In the genomic region with DNA sequence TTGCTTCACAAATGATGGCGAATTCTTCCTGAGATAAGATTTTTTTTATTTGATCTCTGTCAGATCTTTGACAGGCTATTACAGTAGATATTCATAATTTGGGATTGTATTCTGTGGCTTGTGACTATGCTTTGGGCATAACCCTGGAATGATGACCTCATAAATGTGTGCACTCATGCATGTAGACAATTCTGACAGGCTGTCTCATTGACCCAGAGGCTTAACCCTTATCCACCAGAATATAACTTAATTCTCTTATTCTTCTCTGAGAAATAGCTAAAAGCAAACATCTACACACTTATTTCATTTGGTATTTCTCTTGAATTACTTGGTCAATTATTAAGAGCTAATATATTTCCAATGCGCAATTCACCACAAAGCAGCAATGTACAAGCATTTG, we compare ENCODE assay signal across 34 mouse cellular contexts. TPM values are rescaled to one million over a fixed set of nuclear protein-coding genes. Genes with fewer than 3 reads are reported as not detected.
"Had no signal": no experiment of that assay in that cellular context is flagged by ENCODE, and none has a peak within 500 bp of the region (broad histone marks: within the 10 kb centered on the region; RNA-seq: fewer than 3 reads in every experiment).

No protein-coding gene starts in this region.

- H3K4me1 ChIP-seq: embryonic facial prominence, embryonic 10.5 days; embryonic facial prominence, embryonic 12.5 days; embryonic facial prominence, embryonic 13.5 days; embryonic facial prominence, embryonic 15.5 days; forebrain, embryonic 10.5 days; forebrain, embryonic 12.5 days; forebrain, embryonic 13.5 days; forebrain, embryonic 15.5 days had no signal

- DNase-seq: cerebellum, adult 2 months; cerebellum, adult 8-10 months; cerebellum, adult 9-10 months; cerebellum, adult 9-11 months; cerebellum, postnatal 10 days; cerebellum, postnatal 14 days; cerebellum, postnatal 25 days; cerebellum, postnatal 36 days; embryo, embryonic 11 days; forebrain, postnatal 0 days; gastrocnemius, adult 2 months; gastrocnemius, postnatal 10 days; gastrocnemius, postnatal 14 days; gastrocnemius, postnatal 25 days; gastrocnemius, postnatal 36 days; heart, adult 11 months; heart, adult 18-20 months; heart, adult 2 months had no signal

- H3K36me3 ChIP-seq: embryonic facial prominence, embryonic 10.5 days; embryonic facial prominence, embryonic 12.5 days; embryonic facial prominence, embryonic 13.5 days; embryonic facial prominence, embryonic 15.5 days; forebrain, embryonic 10.5 days; forebrain, embryonic 12.5 days; forebrain, embryonic 15.5 days had no signal

- H3K27ac ChIP-seq: embryonic facial prominence, embryonic 10.5 days; embryonic facial prominence, embryonic 12.5 days; embryonic facial prominence, embryonic 13.5 days; embryonic facial prominence, embryonic 15.5 days; forebrain, embryonic 10.5 days; forebrain, embryonic 12.5 days; forebrain, embryonic 13.5 days; forebrain, embryonic 15.5 days; gastrocnemius, adult 2 months; heart, adult 2 months had no signal

- H3K9ac ChIP-seq: embryonic facial prominence, embryonic 12.5 days; embryonic facial prominence, embryonic 13.5 days; embryonic facial prominence, embryonic 15.5 days; forebrain, embryonic 12.5 days; forebrain, embryonic 13.5 days; forebrain, embryonic 15.5 days; forebrain, postnatal 0 days had no signal

- H3K4me2 ChIP-seq: embryonic facial prominence, embryonic 12.5 days; embryonic facial prominence, embryonic 13.5 days; embryonic facial prominence, embryonic 15.5 days; forebrain, embryonic 12.5 days; forebrain, embryonic 13.5 days; forebrain, embryonic 15.5 days had no signal

- H3K27me3 ChIP-seq: embryonic facial prominence, embryonic 12.5 days; embryonic facial prominence, embryonic 13.5 days; embryonic facial prominence, embryonic 15.5 days; forebrain, embryonic 12.5 days; forebrain, embryonic 13.5 days; forebrain, embryonic 15.5 days had no signal

- ATAC-seq: forebrain, embryonic 13.5 days; forebrain, embryonic 14.5 days; forebrain, embryonic 15.5 days; forebrain, embryonic 16.5 days; forebrain, postnatal 0 days had no signal

- H3K9me3 ChIP-seq: embryonic facial prominence, embryonic 10.5 days; embryonic facial prominence, embryonic 12.5 days; embryonic facial prominence, embryonic 13.5 days; embryonic facial prominence, embryonic 15.5 days; forebrain, embryonic 10.5 days; forebrain, embryonic 12.5 days; forebrain, embryonic 13.5 days; forebrain, embryonic 15.5 days had no signal

- H3K4me3 ChIP-seq: embryonic facial prominence, embryonic 10.5 days; embryonic facial prominence, embryonic 12.5 days; embryonic facial prominence, embryonic 13.5 days; embryonic facial prominence, embryonic 15.5 days; erythroblast, embryonic 14.5 days; forebrain, embryonic 10.5 days; forebrain, embryonic 12.5 days; forebrain, embryonic 13.5 days; forebrain, embryonic 15.5 days; gastrocnemius, adult 2 months; heart, adult 2 months had no signal

RNA-seq across cellular contexts. Expression of a gene that starts 37.9 kb away (rescaled TPM):
- total RNA-seq: common myeloid progenitor, adult 5-6 weeks; gastrocnemius, adult 18-20 months; gastrocnemius, adult 2 months; gastrocnemius, adult 8-10 months; gastrocnemius, postnatal 10 days; gastrocnemius, postnatal 14 days; gastrocnemius, postnatal 25 days; gastrocnemius, postnatal 36 days; granulocyte monocyte progenitor cell, adult 5-6 weeks; heart, adult 18-20 months; heart, adult 2 months had no signal
- polyA plus RNA-seq: embryonic facial prominence, embryonic 13.5 days; erythroblast, embryonic 14.5 days; gonadal fat pad, adult 2 months; heart, adult 2 months had no signal
